Mouse (Mus musculus): ENCODE measurements around the gene Itga5. TPM values are rescaled to one million over a fixed set of nuclear protein-coding genes. Genes with fewer than 3 reads are reported as not detected.

Itga5 gene
- polyA plus RNA-seq, 1 experiment from 2014 or later = 5.3 TPM

DNA sequence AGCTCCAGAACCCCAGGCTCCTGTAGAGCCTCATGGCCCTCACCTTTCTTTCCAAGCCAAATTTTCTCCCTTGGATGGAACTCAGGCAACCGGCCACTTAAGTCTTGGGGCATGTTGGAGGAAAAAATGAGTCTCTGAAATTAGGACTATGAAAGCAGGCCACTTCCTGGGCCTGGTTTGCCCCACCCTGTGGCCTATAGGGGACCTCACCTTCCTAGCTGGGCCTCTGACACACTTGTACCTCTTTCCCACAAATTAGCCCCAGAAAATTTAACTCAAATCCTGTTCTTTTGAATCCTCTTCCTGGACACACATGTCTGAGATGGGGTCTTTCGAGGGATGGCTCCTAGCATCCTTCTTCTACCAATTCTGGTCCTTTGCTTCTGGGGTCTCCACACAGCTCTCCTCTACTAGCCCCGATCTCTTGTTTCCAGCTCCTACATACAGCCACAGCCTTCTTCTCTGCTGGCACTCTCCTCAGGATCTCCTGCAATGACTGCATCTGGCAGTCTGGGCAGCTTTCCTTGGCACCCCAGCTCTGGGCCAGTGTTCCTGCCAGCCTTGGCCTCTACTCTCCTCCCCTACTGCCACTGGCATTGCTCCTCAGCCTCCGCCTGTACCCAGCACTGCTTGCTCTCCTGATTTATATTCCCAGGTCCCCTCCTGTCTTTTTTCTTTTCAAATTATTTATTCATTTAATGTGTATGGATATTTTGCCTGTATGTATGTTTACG, 6.5 kb downstream of the Itga5 start:
- DNase-seq (ENCODE audit: low spot score) (no peak), ATAC-seq (no peak)
- H3K36me3 ChIP-seq (ENCODE audit: control insufficient read depth, insufficient read depth, low read length) = no peaks in the 10 kb centered on the region
- H3K4me1 ChIP-seq (ENCODE audit: control insufficient read depth, insufficient read depth, low read length) = no peaks in the 10 kb centered on the region
- H3K27me3 ChIP-seq (replicated peaks; ENCODE audit: control insufficient read depth, insufficient read depth, low read length) = no peaks in the 10 kb centered on the region
- no peak overlapping the region for H3K4me3 ChIP-seq (ENCODE audit: low read depth, low read length)
- no peak overlapping the region for H3K27ac ChIP-seq (ENCODE audit: low read depth, low read length)
- no peak overlapping the region for H3K9ac ChIP-seq (ENCODE audit: low read length)
- 92% methylated on average over 5 of the region's 5 CpGs for WGBS
- H3K4me2 ChIP-seq (ENCODE audit: low read length) = no peak overlapping the region
- no peaks in the 10 kb centered on the region for H3K9me3 ChIP-seq (replicated peaks; ENCODE audit: control insufficient read depth, low read length)

DNA sequence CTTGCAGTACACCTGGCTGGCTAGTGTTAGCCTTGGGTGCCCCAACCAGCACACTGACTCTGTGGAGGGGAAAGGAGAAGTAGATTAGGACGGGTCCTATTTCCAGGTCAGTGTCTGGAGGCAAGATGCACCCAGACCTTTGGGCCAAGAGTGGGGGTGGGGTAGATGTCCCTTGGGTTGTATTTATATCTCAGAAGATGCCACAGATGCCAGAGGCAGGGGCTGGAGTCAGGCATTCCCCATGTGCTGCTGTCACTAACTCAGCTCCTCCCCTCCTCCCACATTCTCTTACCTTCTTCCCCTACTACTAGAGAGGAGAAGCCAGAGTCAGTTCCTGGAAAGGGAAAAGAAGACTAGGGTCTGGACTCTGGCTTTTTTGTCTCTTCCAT, 7.4 kb downstream of the Itga5 start:
- ATAC-seq = no peak
- H3K27ac ChIP-seq (ENCODE audit: low read depth, low read length) = no peak overlapping the region
- 69% methylated on average over 1 of the region's 1 CpGs for WGBS
- no peak for DNase-seq (ENCODE audit: low spot score)
- H3K4me2 ChIP-seq (ENCODE audit: low read length) = no peak overlapping the region
- no peak overlapping the region for H3K9ac ChIP-seq (ENCODE audit: low read length)
- H3K9me3 ChIP-seq (replicated peaks; ENCODE audit: control insufficient read depth, low read length) = no peaks in the 10 kb centered on the region
- no peaks in the 10 kb centered on the region for H3K36me3 ChIP-seq (ENCODE audit: control insufficient read depth, insufficient read depth, low read length)
- H3K27me3 ChIP-seq (replicated peaks; ENCODE audit: control insufficient read depth, insufficient read depth, low read length) = no peaks in the 10 kb centered on the region
- no peaks in the 10 kb centered on the region for H3K4me1 ChIP-seq (ENCODE audit: control insufficient read depth, insufficient read depth, low read length)
- no peak overlapping the region for H3K4me3 ChIP-seq (ENCODE audit: low read depth, low read length)

DNA sequence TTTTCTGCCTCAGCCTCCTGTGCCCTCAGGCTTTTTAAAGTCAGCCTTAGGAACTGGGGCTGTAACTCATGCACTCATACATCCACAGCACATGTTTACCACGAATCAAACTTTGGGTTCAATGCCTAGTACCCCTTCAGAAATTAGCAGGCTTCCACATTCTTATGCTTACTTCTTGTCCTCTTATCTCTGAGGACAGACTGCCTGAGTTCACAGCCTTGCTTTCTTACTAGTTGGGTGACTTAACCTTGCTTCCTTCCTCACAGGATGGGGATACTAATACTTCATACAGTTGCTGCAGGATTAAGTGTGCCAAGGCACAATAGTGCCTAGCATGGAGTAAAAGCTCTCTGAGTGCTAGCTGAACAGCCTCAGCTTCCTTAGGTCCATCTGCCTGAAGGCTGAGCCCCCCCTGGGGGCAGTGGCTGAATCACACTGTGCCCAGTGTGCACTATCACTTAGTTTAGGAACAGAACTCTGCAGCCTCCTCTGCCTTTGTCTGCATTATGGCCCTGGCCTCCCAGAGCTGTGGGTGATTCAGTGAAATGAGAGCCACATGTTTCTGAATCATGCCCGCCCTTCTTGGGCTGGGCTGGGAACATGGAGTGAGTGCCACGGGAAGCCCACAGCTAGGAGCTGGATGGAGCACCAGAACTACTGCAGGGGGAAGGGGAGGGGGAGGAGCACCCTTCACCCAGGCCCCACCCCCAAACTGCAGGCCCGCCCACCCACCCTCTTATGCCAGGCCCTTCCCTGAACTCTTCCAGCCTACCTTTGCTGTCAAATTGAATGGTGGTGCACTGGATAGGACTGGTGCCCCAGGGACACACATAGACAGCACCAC, 8.1 kb downstream of the Itga5 start:
- no peaks in the 10 kb centered on the region for H3K9me3 ChIP-seq (replicated peaks; ENCODE audit: control insufficient read depth, low read length)
- no peak overlapping the region for H3K27ac ChIP-seq (ENCODE audit: low read depth, low read length)
- DNase-seq (ENCODE audit: low spot score) = no peak
- ATAC-seq = no peak
- no peaks in the 10 kb centered on the region for H3K36me3 ChIP-seq (ENCODE audit: control insufficient read depth, insufficient read depth, low read length)
- no peak overlapping the region for H3K9ac ChIP-seq (ENCODE audit: low read length)
- no peak overlapping the region for H3K4me2 ChIP-seq (ENCODE audit: low read length)
- no peak overlapping the region for H3K4me3 ChIP-seq (ENCODE audit: low read depth, low read length)
- WGBS = 41% methylated on average over 4 of the region's 4 CpGs
- no peaks in the 10 kb centered on the region for H3K4me1 ChIP-seq (ENCODE audit: control insufficient read depth, insufficient read depth, low read length)
- H3K27me3 ChIP-seq (replicated peaks; ENCODE audit: control insufficient read depth, insufficient read depth, low read length) = no peaks in the 10 kb centered on the region

DNA sequence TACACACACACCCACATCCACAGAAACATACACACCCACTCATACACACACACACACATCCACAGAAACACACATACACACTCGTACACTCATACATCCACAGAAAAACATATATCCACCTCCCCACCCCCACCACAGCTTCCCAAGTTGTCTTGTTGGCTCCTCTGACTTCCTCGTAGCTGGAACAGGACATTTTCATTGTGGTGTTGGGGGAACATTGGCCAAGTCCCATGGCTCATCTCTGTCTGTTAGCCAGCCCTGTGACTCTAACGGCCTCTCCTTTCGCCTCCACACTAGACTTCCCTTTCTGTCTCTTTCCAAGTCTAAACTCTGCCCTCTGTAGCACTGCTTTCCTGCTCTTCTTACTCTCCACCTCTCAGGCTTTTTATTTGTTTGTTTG, 8.7 kb downstream of the Itga5 start:
- H3K9ac ChIP-seq (ENCODE audit: low read length) = no peak overlapping the region
- no peaks in the 10 kb centered on the region for H3K4me1 ChIP-seq (ENCODE audit: control insufficient read depth, insufficient read depth, low read length)
- ATAC-seq (no peak), DNase-seq (ENCODE audit: low spot score) (no peak)
- WGBS = 88% methylated on average over 4 of the region's 4 CpGs
- no peak overlapping the region for H3K4me3 ChIP-seq (ENCODE audit: low read depth, low read length)
- no peak overlapping the region for H3K27ac ChIP-seq (ENCODE audit: low read depth, low read length)
- H3K36me3 ChIP-seq (ENCODE audit: control insufficient read depth, insufficient read depth, low read length) = no peaks in the 10 kb centered on the region
- no peak overlapping the region for H3K4me2 ChIP-seq (ENCODE audit: low read length)
- no peaks in the 10 kb centered on the region for H3K27me3 ChIP-seq (replicated peaks; ENCODE audit: control insufficient read depth, insufficient read depth, low read length)
- H3K9me3 ChIP-seq (replicated peaks; ENCODE audit: control insufficient read depth, low read length) = no peaks in the 10 kb centered on the region

DNA sequence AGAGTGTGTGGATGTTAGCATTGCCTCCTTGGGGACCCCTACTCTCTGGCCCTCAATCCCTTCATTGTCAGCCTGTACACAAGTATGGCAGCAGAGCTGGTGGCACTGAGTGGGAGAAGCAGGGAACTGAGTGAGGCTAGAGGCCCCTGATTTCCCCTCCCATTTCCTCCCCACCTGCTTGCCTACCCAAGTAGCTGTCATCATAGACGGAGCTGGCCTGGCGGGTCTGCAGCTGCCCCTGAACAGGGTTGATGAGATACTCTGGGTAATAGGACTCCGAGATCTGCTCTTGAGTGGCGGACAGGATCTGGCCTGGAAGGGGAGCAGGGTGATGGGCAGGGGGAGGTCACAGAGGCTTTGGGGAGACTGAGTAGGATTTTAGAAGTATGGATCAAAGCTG, 10.4 kb downstream of the Itga5 start:
- H3K4me3 ChIP-seq (ENCODE audit: low read depth, low read length) = no peak overlapping the region
- no peaks in the 10 kb centered on the region for H3K4me1 ChIP-seq (ENCODE audit: control insufficient read depth, insufficient read depth, low read length)
- ATAC-seq (no peak), DNase-seq (ENCODE audit: low spot score) (no peak)
- H3K36me3 ChIP-seq (ENCODE audit: control insufficient read depth, insufficient read depth, low read length) = no peaks in the 10 kb centered on the region
- WGBS = 79% methylated on average over 4 of the region's 4 CpGs
- no peak overlapping the region for H3K27ac ChIP-seq (ENCODE audit: low read depth, low read length)
- no peaks in the 10 kb centered on the region for H3K27me3 ChIP-seq (replicated peaks; ENCODE audit: control insufficient read depth, insufficient read depth, low read length)
- H3K9me3 ChIP-seq (replicated peaks; ENCODE audit: control insufficient read depth, low read length) = no peaks in the 10 kb centered on the region
- no peak overlapping the region for H3K9ac ChIP-seq (ENCODE audit: low read length)
- H3K4me2 ChIP-seq (ENCODE audit: low read length) = no peak overlapping the region

DNA sequence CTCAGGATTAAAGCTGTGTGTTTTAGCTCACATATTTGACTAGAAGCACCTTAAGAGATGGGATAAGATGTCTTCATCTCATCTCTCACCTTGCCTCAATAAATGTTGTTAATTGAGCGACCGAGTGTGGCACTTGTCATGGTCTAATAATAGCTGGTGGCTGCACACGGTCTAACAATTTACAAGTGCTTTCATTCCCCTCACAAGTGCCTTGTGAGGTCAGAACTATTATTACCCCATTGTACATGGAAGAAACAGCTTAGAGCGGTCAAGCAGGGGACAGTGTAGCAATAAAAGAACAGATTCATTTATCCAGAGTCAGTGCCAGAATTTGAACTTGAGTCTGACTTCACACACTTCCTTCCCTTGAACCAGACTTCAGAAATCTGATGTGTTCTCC, 11.1 kb downstream of the Itga5 start:
- ATAC-seq (no peak), DNase-seq (ENCODE audit: low spot score) (no peak)
- H3K36me3 ChIP-seq (ENCODE audit: control insufficient read depth, insufficient read depth, low read length) = no peaks in the 10 kb centered on the region
- no peak overlapping the region for H3K27ac ChIP-seq (ENCODE audit: low read depth, low read length)
- H3K4me2 ChIP-seq (ENCODE audit: low read length) = no peak overlapping the region
- no peak overlapping the region for H3K9ac ChIP-seq (ENCODE audit: low read length)
- H3K4me3 ChIP-seq (ENCODE audit: low read depth, low read length) = no peak overlapping the region
- no peaks in the 10 kb centered on the region for H3K9me3 ChIP-seq (replicated peaks; ENCODE audit: control insufficient read depth, low read length)
- H3K4me1 ChIP-seq (ENCODE audit: control insufficient read depth, insufficient read depth, low read length) = no peaks in the 10 kb centered on the region
- no peaks in the 10 kb centered on the region for H3K27me3 ChIP-seq (replicated peaks; ENCODE audit: control insufficient read depth, insufficient read depth, low read length)
- WGBS = 72% methylated on average over 4 of the region's 4 CpGs

DNA sequence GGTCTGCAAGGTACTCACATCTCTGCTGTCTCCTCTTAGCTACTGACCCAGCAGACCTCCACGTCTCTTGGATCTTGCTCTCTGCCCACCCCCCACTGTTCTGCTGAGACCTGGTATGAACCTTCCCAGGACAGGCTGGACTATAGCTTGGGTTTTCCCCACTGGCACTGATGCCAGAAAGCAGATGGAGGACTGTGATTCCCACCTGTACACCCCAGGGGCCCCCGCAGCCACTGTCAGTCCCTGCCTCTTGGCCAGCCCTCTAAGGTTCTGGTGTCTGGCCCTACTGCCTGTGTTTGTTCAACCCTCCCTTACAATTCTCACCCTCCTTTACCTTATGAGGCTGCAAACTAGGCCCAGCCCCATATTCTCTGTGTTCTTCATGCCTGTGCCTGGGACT, 11.9 kb downstream of the Itga5 start:
- Histone ChIP-seq H3K36me3 (ENCODE audit: control insufficient read depth, insufficient read depth, low read length) (no peaks in the 10 kb centered on the region), H3K27me3 (replicated peaks; ENCODE audit: control insufficient read depth, insufficient read depth, low read length) (no peaks in the 10 kb centered on the region), H3K4me2 (ENCODE audit: low read length) (no peak overlapping the region), H3K4me1 (ENCODE audit: control insufficient read depth, insufficient read depth, low read length) (no peaks in the 10 kb centered on the region), H3K27ac (ENCODE audit: low read depth, low read length) (no peak overlapping the region), H3K4me3 (ENCODE audit: low read depth, low read length) (no peak overlapping the region), H3K9ac (ENCODE audit: low read length) (no peak overlapping the region), H3K9me3 (replicated peaks; ENCODE audit: control insufficient read depth, low read length) (no peaks in the 10 kb centered on the region)
- ATAC-seq = no peak
- no peak for DNase-seq (ENCODE audit: low spot score)
- 91% methylated on average over 2 of the region's 2 CpGs for WGBS

DNA sequence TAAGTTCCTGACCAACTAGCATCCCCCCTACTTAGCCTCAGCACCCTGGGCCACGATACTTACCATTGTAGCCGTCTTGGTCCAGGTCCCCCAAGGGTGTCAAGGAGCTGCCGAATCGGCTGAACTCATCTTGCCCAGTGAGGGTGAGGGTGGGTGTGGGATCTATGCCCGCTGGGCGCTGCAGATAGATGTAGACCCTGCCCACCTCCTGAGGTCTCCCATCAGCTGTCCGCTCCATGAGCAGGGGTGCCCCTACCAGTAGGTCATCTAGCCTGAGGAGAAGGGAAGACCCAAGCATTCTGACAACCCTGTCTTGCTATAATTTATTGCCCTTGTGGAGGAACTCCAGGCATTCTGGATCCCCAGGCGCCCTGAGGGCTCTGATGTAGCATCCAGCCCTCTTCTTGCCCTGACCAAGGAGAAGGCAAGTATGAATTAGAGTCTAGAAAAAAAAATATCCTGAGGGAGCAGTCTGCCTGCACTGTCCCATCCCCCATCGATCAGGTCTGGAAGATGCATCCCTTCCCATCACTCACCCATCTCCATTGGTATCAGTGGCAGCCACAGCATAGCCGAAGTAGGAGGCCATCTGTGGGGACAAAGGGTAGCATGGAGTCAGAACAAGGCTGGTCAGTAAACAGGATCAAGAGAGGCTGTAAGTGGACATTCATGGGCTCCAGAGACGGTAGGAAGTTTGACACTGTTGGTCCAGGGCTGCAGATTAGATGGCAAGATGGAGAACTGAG, 12.9 kb downstream of the Itga5 start:
- WGBS = 94% methylated on average over 11 of the region's 11 CpGs
- Histone ChIP-seq H3K27me3 (replicated peaks; ENCODE audit: control insufficient read depth, insufficient read depth, low read length) (no peaks in the 10 kb centered on the region), H3K4me3 (ENCODE audit: low read depth, low read length) (no peak overlapping the region), H3K4me1 (ENCODE audit: control insufficient read depth, insufficient read depth, low read length) (no peaks in the 10 kb centered on the region), H3K27ac (ENCODE audit: low read depth, low read length) (no peak overlapping the region), H3K9ac (ENCODE audit: low read length) (no peak overlapping the region), H3K4me2 (ENCODE audit: low read length) (no peak overlapping the region), H3K36me3 (ENCODE audit: control insufficient read depth, insufficient read depth, low read length) (no peaks in the 10 kb centered on the region), H3K9me3 (replicated peaks; ENCODE audit: control insufficient read depth, low read length) (no peaks in the 10 kb centered on the region)
- DNase-seq (ENCODE audit: low spot score) (no peak), ATAC-seq (no peak)

Data from forebrain, embryonic 14.5 days (tissue).